Mouse (Mus musculus) spleen, postnatal 14 days (tissue): Measurements from ENCODE around the gene Fam78a.

Source experiments
- DNase-seq, 2 experiments: peaks; one replicate each; pipeline ENCODE4 v3.0.0; 2021 to 2022; ENCODE audit warnings: low spot score in 2 of 2

Fam78a gene

DNA sequence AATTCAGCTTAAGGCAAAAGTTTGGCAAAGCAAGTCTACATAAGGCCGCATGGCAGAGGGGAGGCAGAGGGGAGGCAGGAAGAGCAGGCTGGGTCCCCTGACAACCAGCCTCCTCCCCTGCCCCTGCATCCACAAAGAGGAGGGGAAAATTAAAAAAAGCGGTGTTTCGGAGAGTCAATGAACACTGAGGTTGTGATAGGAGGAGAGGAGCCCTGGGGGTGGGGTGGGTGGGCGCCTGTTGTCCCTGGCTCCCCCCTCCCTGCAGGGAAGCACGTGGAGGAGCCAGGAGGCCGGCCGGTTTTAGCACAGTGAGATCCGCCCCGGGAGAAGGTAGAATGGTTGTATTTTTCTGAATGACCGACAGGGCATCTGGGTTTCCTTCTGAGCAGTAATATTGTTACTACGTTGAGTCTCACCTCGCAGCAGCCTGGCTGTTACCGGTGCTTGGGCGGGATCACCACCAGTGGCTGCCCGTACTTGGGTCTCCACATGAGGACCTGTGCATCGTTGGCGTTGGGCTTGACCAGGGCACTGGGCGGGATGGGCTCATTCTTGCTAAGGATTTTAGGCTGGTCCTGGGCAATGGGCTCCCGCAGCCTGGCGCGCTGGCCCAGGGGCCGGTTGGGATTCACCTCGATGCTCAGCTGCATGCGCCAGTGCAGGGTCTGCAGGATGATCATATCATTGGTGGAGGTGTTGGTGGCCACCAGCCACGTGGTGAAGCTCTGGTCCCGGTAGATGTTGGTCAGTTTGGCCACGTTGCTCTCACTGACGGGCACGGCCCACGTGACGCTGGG is 15.6 kb downstream of the Fam78a start:
- DNase-seq, result no peak

DNA sequence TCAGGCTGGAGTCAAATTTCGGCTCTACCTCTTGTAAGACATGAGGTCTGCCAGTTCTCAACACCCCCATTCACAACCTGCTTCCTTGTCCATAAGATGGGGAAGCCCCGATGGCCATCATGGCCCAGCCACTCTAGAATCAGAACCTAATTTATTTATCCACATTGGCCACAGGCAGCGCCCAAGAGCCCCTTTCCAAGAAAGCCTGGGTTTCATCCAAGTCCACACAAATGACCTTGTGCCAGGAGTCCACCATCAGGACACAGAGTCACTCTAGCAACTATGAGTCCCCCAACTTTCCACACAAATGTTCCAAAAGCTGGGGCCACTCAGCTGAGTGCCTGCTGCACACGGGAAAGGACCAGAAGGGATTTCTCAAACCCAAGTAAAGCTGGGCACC is 18.7 kb downstream of the Fam78a start:
- DNase-seq, result no peak

DNA sequence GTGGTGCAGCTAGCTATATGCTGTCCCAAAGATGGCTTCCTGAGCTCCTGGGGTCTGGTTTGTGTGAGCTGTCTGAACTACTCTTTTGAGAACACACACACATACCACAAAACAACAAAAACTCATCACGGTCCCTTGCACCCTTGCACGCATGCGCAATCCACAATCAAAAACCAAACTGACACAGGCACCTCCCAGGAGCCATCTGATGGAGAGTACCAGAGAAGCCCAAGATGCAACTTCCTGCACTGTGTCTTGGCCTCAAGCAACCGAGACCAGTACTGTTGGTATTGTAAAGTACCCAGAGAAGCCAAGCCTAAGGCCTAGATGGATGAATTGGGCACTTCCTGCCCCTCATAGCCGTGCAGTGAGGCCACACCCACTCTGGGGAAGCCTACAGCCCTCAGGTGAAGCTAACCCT is 19.3 kb downstream of the Fam78a start:
- DNase-seq, result no peak

DNA sequence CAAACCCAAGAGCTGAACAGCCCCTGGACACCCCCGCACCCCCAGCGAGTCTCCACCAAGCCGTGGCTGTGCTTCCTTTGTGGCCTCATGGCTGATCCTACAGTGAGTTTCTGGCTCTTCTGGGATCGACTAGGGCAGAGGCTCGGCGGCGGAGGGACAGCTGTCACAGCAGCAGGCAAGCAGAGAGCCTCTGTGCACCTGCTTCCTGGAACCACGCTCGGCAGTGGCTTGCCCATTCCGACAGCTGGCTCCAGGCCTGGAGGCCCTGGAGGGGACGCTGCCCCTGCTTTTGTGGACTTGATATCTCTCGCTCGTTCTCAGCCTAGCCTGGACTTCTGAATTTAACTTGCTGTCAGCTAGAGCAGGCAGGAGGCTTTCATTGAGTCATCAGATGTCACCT is 19.7 kb downstream of the Fam78a start:
- no peak for DNase-seq

DNA sequence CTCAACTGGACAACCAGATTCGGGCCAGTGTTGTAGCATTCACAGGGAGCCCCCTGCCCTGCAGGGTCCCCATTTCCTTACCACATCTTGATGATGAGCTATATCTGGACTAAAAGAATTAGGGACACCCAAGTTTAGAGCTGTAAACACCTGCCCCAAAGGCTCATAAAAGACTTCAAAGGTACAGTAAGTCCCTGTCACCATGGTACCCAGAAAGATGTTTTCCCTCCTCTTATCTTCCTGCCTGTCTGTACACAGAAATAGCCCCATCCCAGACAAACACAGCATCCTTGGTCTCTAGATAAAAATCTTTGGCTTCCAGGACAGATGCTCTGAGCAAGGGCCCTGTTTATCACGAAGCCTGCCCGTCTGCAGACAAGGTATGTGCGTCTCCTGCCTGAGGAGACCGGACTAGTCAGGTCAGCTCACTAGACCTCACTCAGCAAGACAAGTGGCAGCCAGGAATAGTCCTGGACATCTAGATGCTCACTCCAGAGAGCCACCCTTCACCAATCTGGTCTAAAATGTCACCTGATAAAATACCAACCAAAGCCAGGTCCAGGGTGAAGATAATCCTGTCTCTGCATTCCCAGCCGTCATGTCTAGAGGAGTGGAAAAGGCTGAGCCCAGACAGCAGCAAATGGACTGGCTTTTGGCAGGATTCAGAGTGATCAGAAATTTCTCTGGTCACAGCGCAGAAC is 21.1 kb downstream of the Fam78a start:
- DNase-seq, result no peak

DNA sequence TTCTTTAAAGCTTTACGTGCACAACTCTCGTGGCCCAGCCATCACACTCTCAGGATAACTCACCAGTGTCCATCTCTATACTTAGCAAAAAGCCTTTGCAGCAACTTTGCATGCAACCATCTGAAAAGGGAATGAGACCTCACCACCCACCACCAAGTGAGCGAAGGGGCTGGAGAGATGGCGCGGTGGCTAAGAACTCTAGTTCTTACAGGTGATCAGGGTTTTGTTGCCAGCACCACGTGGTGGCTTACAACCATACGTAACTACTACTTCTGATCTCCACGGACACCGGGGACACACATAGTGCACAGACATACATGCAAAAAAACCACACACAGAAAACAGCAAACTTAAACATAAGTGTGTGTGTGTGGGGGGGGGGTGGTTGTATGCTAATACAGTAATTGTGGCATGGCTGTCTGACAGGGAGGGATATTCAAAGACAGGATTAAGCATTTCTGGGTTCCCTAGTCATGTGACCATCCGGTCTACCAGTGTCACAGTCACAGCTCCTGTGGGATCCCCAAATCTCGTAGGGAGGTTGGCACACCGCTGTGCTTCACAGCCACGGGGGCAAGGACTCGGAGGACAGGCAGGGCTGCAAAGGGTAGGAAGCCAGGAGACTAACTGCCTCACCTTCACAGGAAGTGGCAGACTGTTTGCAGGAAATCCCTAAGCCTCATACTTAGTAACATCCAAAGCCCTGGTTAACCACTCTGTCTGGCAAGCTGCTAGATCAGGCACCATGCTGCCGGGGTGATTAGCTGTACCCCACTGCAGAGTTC is 21.8 kb downstream of the Fam78a start:
- no peak for DNase-seq

DNA sequence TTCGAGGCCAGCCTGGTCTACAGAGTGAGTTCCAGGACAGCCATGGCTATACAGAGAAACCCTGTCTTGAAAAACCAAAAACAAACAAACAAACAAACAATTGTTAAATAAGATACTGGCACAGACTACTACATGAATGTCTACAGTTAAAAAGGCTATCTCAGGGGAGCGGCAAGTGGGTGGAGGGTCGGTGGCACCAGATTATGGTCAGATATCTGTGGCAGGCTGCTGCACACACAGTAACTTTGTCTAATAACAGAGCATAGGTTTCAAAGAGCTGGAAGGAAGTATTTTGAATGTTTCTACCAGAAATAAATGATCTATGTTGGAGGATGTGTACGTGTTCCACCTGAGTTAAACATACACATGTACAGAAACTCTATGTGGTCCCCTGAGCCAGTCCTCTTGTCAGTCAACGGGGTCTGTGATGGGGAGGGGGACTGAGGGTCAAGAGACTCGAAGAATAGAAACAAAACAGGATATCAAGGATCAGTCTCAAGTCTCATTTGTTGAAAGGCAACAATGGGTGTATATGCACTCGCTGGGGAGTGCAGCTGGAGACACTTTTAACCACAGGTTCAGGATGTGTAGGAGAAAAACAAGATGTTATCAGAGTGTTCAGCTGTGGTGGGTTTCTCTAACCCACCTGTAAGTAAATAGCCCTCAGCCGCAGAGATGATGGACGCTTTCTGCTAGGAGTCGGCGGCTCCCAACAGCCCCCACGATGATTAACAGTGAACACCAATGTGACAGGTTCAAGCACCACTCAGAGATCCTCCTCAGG is 22.7 kb downstream of the Fam78a start:
- DNase-seq, result no peak

DNA sequence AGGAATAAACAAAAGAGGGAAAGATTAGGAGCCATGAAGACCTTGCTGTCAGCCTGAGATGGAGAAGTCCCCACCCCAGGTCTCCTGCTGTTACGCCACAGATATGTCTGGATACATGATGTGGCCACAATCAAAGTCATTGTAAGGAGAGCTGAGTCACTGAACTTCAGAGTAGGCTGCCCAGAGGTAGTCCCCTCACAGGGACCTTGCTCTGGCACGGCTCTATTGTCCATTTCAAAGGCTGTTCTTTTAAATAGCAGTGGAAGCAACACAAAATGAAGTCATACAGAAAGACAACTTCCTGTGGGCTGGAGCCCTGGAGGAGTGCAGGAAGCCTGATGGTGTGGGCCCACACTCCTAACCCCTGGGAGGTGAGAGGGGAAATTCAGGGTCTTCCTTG is 23.5 kb downstream of the Fam78a start:
- no peak for DNase-seq

DNA sequence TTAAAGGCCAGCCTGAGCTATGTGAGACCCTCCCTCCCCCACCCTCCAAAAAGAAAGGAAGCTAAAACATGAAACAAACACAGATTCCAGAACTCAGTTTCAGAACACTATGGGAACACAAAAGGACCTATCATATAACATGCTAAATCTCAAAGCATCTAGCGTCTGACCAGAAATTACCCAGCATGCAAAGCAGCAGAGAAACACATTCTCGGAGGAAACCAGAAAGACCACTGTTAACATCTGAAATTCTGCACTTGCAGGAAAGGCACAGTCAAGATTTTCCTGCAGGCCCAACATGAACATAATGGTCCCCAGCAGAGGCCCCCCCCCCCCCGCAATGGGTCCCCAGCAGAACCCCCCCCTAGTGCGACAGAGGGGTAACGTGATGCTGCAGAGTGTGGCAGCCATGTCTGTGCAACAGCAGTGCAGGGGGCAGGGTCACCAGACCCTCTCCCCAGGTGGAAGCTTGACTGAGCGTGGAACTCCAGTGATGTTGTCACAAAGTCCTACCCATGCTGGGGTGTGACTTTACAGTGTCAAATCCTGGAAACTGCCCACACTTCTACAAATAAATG is 24.3 kb downstream of the Fam78a start:
- DNase-seq, result no peak

DNA sequence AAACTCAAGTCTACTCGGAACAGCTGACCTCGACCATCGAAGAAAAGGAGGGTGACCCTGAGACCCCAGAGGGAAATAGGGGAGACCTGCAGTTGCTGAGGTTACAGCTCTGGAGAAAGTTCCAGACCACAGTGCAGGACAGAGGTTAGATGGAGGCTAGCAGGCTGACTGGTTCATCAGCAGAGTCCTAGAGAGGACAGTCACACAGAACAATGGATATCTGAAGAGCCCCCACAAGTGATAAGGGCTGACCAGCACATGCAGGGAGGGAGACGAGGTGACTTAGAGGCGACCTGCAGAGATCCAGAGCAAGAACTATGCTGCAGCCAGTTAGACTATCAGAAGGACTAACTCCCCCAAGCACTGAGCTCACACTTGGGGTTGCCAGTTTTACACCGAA is 25.0 kb downstream of the Fam78a start:
- DNase-seq, result no peak

DNA sequence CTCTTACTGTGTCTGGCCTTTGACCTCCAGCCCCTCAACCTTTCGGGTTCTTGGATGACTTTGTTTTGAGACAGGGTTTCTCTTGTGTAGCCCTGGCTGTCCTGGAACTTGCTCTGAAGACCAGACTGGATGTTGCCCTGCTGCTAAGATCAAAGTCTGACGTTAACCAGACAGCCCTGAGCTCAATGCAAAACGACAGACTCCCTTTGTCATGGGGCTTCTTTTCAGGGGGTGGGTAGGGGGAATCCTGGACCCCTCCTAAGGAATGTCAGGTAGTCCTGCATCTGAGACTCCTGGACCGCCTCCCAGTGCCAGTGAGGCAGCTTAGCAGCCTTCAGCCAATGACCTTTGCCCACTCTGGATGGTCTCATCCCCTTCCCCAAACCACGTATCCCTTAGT is 25.9 kb downstream of the Fam78a start:
- DNase-seq, result no peak

DNA sequence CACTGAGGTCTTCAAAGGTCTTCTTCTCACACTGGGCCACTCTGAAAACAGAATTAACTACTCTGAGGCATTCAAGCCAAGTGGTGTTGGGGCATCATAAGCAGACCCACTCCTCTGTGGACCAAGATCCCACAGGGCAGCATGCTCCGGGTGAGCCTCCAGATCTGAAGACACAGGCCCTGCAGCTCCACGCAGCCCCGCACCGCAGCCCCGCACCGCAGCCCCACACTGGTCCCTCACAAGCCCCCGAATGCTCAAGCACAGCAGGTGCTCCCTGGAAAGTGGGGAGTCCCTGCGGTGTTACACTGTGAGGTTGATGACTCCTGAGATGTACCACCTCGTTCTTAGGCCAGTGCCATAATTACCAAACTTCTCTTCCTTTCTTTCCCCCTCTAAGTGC is 26.4 kb downstream of the Fam78a start:
- no peak for DNase-seq

DNA sequence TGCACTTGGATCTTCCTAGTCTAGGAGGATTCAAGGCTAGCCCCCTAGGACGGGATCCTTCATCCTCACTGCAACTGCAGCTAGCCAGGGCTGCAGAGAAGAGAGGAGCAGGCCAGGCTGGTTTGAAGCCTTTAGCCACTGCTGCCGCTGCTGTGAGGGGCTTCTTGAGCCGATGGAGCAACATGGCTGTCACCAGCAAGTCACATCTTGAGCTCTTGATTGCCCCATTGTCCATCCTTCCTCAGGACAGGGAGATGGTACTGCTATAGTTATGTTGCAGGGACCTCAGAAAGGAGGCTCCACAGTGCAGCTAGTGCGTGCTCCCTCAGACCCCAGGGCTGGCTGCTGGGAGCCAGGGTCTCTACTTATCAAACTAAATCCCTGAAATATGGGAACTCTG is 26.9 kb downstream of the Fam78a start:
- no peak for DNase-seq

DNA sequence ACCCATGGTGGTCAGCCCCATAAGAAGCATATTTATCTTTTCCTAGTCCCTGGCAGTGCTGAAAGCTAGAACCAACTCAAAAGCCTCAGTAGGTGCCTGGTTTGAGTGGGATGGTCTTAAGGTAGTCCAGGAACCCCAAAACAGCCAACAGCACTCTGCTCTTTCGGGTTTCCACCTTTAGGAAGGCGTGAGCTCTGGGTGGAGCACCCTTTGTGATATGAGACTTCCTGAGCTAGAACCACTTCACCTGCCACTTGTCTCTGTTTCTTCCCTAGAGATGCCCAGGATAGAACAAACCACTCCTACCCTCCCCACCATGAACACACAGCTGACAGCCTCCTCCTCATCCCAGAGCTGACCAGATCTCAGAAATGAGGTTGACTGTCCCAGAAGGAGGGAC is 27.3 kb downstream of the Fam78a start:
- DNase-seq, result no peak

DNA sequence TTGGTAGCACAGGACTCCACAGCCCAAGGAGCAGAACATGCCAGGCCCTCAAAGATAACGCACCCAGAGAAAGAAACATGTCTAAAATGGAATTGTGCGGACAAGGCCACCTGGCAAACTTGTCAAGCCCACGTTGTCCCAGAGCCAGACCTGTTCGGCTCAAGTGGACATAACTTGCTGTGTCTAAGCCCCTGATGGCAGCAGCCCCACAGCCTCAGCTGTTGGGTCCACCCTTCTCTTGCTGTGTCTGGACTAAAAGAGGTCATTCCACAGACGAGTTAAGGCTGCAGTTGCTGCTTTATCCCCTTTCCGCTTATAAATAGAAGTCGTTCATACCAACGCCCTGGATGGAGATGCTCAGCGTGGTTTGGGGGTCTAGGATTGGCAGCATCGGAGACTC is 28.1 kb downstream of the Fam78a start:
- DNase-seq, result no peak

DNA sequence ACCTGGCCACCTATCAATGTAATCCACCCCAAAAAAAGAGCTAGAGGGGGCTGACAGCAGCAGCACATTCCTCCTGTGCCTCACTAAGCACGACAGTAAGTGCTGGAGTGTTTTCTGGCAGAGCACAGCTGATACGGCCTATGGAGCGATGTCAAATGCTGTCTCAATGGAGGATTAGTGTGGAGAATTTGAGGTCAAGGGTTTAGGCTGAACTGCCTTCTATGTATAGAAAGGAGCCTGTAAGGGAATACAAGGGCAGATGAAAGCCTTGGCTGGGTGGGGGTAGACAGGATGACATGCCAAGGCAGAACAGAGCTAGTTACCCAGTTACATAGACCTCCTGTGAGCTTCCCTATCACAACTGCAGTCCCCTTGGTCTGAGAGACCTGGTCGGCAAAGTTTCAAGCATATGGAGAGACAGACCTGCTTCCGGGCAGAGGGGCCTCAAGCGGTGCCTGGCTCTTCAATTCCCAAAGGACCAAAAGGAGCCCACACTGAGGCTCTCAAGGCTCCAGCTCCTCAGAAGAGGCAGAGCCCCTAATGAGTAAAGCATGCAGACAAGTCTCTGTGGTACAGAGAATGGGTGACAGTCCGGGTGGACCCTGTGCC is 29.2 kb downstream of the Fam78a start:
- no peak for DNase-seq

DNA sequence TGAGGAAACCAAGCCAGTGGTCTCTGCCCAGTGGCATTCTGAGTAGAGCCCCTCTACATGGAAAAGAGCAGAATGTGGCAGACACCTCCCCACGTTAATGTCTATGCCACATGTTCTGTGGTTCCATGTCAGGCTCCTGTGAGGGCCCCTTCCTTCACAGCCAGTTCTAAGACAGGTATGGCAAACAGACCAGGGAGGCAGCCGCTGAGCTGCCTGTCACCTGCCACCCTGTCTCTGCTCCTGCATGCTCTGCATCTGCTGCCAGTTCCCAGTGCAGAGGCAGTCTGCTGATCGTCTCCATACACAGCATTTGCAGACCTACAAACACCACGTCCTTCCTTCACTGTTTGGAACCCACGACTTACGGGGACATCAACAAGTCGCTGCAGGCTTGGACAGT is 32.2 kb downstream of the Fam78a start:
- DNase-seq, result no peak

DNA sequence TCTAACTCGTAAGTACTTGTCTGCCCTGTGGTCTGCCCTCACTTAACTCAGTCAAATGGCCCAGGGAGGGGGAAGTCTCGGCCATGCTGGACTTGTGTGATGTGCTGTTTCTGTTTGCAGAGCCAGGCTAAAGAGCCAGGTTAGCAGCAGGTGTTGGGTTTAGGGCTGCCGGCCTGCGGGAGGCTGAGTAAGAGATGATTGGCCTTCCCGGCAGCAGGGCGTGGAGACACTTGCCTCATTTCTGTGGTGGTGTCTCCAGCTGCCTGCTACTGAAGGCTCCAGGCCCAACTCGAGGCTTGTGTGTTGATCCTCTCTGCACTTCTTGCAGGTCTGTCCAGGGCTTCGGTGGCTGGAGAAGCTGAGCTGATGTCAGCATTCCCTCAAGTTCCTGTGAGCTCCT is 32.9 kb downstream of the Fam78a start:
- no peak for DNase-seq

DNA sequence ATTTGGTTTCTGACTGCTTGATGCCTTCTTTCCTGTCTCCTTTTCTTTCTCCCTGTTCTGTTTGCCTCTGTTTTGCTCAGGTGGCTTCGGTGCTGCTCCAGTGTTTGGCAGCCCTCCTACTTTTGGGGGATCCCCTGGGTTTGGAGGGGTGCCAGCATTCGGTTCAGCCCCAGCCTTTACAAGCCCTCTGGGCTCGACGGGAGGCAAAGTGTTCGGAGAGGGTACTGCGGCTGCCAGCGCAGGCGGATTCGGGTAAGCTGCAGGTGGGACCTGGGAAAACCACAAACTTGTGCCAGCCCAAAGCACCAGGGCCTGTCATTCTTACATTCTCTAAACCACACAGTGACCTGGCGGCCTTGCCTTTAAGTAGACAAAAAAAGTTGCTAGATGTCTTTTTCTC is 37.3 kb downstream of the Fam78a start:
- DNase-seq, result no peak

DNA sequence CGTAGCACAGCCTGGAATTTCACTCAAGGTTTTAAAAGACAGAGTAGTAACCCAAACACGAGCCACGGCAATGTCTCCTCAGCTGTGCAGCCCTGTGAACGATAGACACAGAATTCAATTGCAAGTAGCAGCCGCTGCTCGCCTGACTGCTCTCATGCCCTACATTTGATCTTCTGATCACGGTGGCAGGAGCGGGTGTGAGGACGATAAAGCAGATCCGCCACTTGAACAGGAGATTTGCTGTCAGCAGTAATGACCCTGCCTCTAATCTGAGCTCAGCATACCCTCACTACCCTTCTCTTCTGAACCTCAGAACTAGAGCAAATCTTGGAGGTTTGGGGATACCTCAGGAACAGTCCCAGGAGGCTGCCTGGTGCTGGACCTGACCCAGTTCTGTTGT is 38.6 kb downstream of the Fam78a start:
- DNase-seq, result no peak

DNA sequence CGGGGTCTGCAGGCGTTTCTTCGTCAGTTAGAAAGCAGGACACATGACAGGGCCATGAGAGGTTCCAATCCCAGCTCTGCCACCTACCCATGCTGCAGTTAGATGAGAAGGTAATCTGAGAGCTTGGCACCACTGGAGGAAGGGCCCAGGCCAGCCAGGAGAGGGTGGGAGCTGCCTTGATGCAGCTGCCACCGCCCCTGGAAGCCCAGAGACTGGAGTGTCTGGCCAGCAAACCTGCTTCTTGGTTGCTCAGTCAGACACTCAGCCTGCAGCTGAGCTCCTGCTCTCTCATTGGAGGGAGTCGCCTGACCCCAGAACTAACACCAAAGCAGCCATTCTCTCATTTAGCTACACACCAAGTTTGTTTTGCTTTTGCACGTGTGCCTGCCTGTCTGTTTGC is 39.3 kb downstream of the Fam78a start:
- DNase-seq, result no peak
